Mouse (Mus musculus): ENCODE measurements at regions not wholly inside any gene's neighbourhood (a gene's known extent, or its start where the extent isn't known, plus 50 kb on each side); places are given as distances from the start of the nearest gene placed in this dataset.

GRCm38 (mm10) chr15:25489804-25490203 lies 76.2 kb upstream of the Basp1 start:
- Histone ChIP-seq H3K27ac (replicated peaks; ENCODE audit: low read depth, low read length) (no peak overlapping the region), H3K4me2 (ENCODE audit: low read depth, low read length) (no peak overlapping the region), H3K9ac (replicated peaks; ENCODE audit: low read length) (no peak overlapping the region), H3K9me3 (replicated peaks; ENCODE audit: control insufficient read depth, low read length) (no peaks in the 10 kb centered on the region), H3K27me3 (ENCODE audit: control insufficient read depth, insufficient read depth, low read length) (no peaks in the 10 kb centered on the region), H3K4me3 (ENCODE audit: low read depth, low read length) (no peak overlapping the region), H3K36me3 (replicated peaks; ENCODE audit: control insufficient read depth, insufficient read depth, low read depth, low read length) (no peaks in the 10 kb centered on the region), H3K4me1 (ENCODE audit: control insufficient read depth, insufficient read depth, low read length) (no peaks in the 10 kb centered on the region)
- DNase-seq (ENCODE audit: low spot score) (no peak), ATAC-seq (replicated peaks; ENCODE audit: insufficient number of reproducible peaks, low FRiP score, low TSS enrichment, low read depth) (no peak)
- WGBS = 88% methylated on average over 6 of the region's 6 CpGs

GRCm38 (mm10) chr15:25492161-25492746 lies 78.7 kb upstream of the Basp1 start:
- ATAC-seq (replicated peaks; ENCODE audit: insufficient number of reproducible peaks, low FRiP score, low TSS enrichment, low read depth) (no peak), DNase-seq (ENCODE audit: low spot score) (no peak)
- Histone ChIP-seq H3K27ac (replicated peaks; ENCODE audit: low read depth, low read length) (no peak overlapping the region), H3K4me3 (ENCODE audit: low read depth, low read length) (no peak overlapping the region), H3K9ac (replicated peaks; ENCODE audit: low read length) (no peak overlapping the region), H3K36me3 (replicated peaks; ENCODE audit: control insufficient read depth, insufficient read depth, low read depth, low read length) (no peaks in the 10 kb centered on the region), H3K27me3 (ENCODE audit: control insufficient read depth, insufficient read depth, low read length) (no peaks in the 10 kb centered on the region), H3K4me2 (ENCODE audit: low read depth, low read length) (no peak overlapping the region), H3K9me3 (replicated peaks; ENCODE audit: control insufficient read depth, low read length) (no peaks in the 10 kb centered on the region), H3K4me1 (ENCODE audit: control insufficient read depth, insufficient read depth, low read length) (no peaks in the 10 kb centered on the region)
- 60% methylated on average over 5 of the region's 5 CpGs for WGBS

GRCm38 (mm10) chr15:25494687-25495299 lies 81.2 kb upstream of the Basp1 start:
- no peaks in the 10 kb centered on the region for H3K4me1 ChIP-seq (ENCODE audit: control insufficient read depth, insufficient read depth, low read length)
- 48% methylated on average over 8 of the region's 8 CpGs for WGBS
- no peak for DNase-seq (ENCODE audit: low spot score)

GRCm38 (mm10) chr15:25495926-25496644 lies 82.5 kb upstream of the Basp1 start:
- DNase-seq (ENCODE audit: low spot score) (no peak), ATAC-seq (replicated peaks; ENCODE audit: insufficient number of reproducible peaks, low FRiP score, low TSS enrichment, low read depth) (no peak)
- 56% methylated on average over 7 of the region's 7 CpGs for WGBS
- no peak overlapping the region for H3K4me2 ChIP-seq (ENCODE audit: low read depth, low read length)
- no peak overlapping the region for H3K27ac ChIP-seq (replicated peaks; ENCODE audit: low read depth, low read length)
- no peaks in the 10 kb centered on the region for H3K9me3 ChIP-seq (replicated peaks; ENCODE audit: control insufficient read depth, low read length)
- H3K9ac ChIP-seq (replicated peaks; ENCODE audit: low read length) = no peak overlapping the region
- no peaks in the 10 kb centered on the region for H3K4me1 ChIP-seq (ENCODE audit: control insufficient read depth, insufficient read depth, low read length)
- no peaks in the 10 kb centered on the region for H3K27me3 ChIP-seq (ENCODE audit: control insufficient read depth, insufficient read depth, low read length)
- H3K4me3 ChIP-seq (ENCODE audit: low read depth, low read length) = no peak overlapping the region
- no peaks in the 10 kb centered on the region for H3K36me3 ChIP-seq (replicated peaks; ENCODE audit: control insufficient read depth, insufficient read depth, low read depth, low read length)

More at GRCm38 (mm10) chr15:25494687-25495299, 81.2 kb upstream of the Basp1 start:
- no peak overlapping the region for H3K9ac ChIP-seq (replicated peaks; ENCODE audit: low read length)
- H3K27ac ChIP-seq (replicated peaks; ENCODE audit: low read depth, low read length) = no peak overlapping the region
- no peak overlapping the region for H3K4me2 ChIP-seq (ENCODE audit: low read depth, low read length)
- H3K36me3 ChIP-seq (replicated peaks; ENCODE audit: control insufficient read depth, insufficient read depth, low read depth, low read length) = no peaks in the 10 kb centered on the region
- ATAC-seq (replicated peaks; ENCODE audit: insufficient number of reproducible peaks, low FRiP score, low TSS enrichment, low read depth) = no peak
- H3K9me3 ChIP-seq (replicated peaks; ENCODE audit: control insufficient read depth, low read length) = no peaks in the 10 kb centered on the region
- no peak overlapping the region for H3K4me3 ChIP-seq (ENCODE audit: low read depth, low read length)
- no peaks in the 10 kb centered on the region for H3K27me3 ChIP-seq (ENCODE audit: control insufficient read depth, insufficient read depth, low read length)

- Histone ChIP-seq H3K4me1 (ENCODE audit: control insufficient read depth, insufficient read depth, low read length) (no peaks in the 10 kb centered on the region), H3K27ac (replicated peaks; ENCODE audit: low read depth, low read length) (no peak overlapping the region), H3K9ac (replicated peaks; ENCODE audit: low read length) (no peak overlapping the region), H3K4me3 (ENCODE audit: low read depth, low read length) (no peak overlapping the region), H3K4me2 (ENCODE audit: low read depth, low read length) (no peak overlapping the region), H3K36me3 (replicated peaks; ENCODE audit: control insufficient read depth, insufficient read depth, low read depth, low read length) (no peaks in the 10 kb centered on the region), H3K27me3 (ENCODE audit: control insufficient read depth, insufficient read depth, low read length) (no peaks in the 10 kb centered on the region), H3K9me3 (replicated peaks; ENCODE audit: control insufficient read depth, low read length) (no peaks in the 10 kb centered on the region)
- WGBS = 47% methylated on average over 1 of the region's 1 CpGs
- DNase-seq (ENCODE audit: low spot score) = no peak
- ATAC-seq (replicated peaks; ENCODE audit: insufficient number of reproducible peaks, low FRiP score, low TSS enrichment, low read depth) = no peak
Observed at GRCm38 (mm10) chr15:25497743-25498142, 84.2 kb upstream of the Basp1 start.

GRCm38 (mm10) chr15:25498422-25498821 lies 84.9 kb upstream of the Basp1 start:
- Histone ChIP-seq H3K4me1 (ENCODE audit: control insufficient read depth, insufficient read depth, low read length) (no peaks in the 10 kb centered on the region), H3K9ac (replicated peaks; ENCODE audit: low read length) (no peak overlapping the region), H3K4me3 (ENCODE audit: low read depth, low read length) (no peak overlapping the region), H3K27ac (replicated peaks; ENCODE audit: low read depth, low read length) (no peak overlapping the region), H3K9me3 (replicated peaks; ENCODE audit: control insufficient read depth, low read length) (no peaks in the 10 kb centered on the region), H3K36me3 (replicated peaks; ENCODE audit: control insufficient read depth, insufficient read depth, low read depth, low read length) (no peaks in the 10 kb centered on the region), H3K27me3 (ENCODE audit: control insufficient read depth, insufficient read depth, low read length) (no peaks in the 10 kb centered on the region), H3K4me2 (ENCODE audit: low read depth, low read length) (no peak overlapping the region)
- ATAC-seq (replicated peaks; ENCODE audit: insufficient number of reproducible peaks, low FRiP score, low TSS enrichment, low read depth) (no peak), DNase-seq (ENCODE audit: low spot score) (no peak)
- 19% methylated on average over 2 of the region's 2 CpGs for WGBS

GRCm38 (mm10) chr15:25502513-25502912 lies 88.9 kb upstream of the Basp1 start:
- Histone ChIP-seq H3K36me3 (replicated peaks; ENCODE audit: control insufficient read depth, insufficient read depth, low read depth, low read length) (no peaks in the 10 kb centered on the region), H3K27ac (replicated peaks; ENCODE audit: low read depth, low read length) (no peak overlapping the region), H3K4me2 (ENCODE audit: low read depth, low read length) (no peak overlapping the region), H3K4me3 (ENCODE audit: low read depth, low read length) (no peak overlapping the region), H3K9ac (replicated peaks; ENCODE audit: low read length) (no peak overlapping the region), H3K27me3 (ENCODE audit: control insufficient read depth, insufficient read depth, low read length) (no peaks in the 10 kb centered on the region), H3K4me1 (ENCODE audit: control insufficient read depth, insufficient read depth, low read length) (no peaks in the 10 kb centered on the region), H3K9me3 (replicated peaks; ENCODE audit: control insufficient read depth, low read length) (no peaks in the 10 kb centered on the region)
- no peak for DNase-seq (ENCODE audit: low spot score)
- no peak for ATAC-seq (replicated peaks; ENCODE audit: insufficient number of reproducible peaks, low FRiP score, low TSS enrichment, low read depth)
- 89% methylated on average over 5 of the region's 5 CpGs for WGBS

GRCm38 (mm10) chr15:25503104-25503503 lies 89.5 kb upstream of the Basp1 start:
- no peak overlapping the region for H3K9ac ChIP-seq (replicated peaks; ENCODE audit: low read length)
- H3K4me3 ChIP-seq (ENCODE audit: low read depth, low read length) = no peak overlapping the region
- no peak for DNase-seq (ENCODE audit: low spot score)
- H3K4me2 ChIP-seq (ENCODE audit: low read depth, low read length) = no peak overlapping the region
- no peaks in the 10 kb centered on the region for H3K36me3 ChIP-seq (replicated peaks; ENCODE audit: control insufficient read depth, insufficient read depth, low read depth, low read length)
- no peaks in the 10 kb centered on the region for H3K9me3 ChIP-seq (replicated peaks; ENCODE audit: control insufficient read depth, low read length)
- H3K27me3 ChIP-seq (ENCODE audit: control insufficient read depth, insufficient read depth, low read length) = no peaks in the 10 kb centered on the region
- ATAC-seq (replicated peaks; ENCODE audit: insufficient number of reproducible peaks, low FRiP score, low TSS enrichment, low read depth) = no peak
- H3K4me1 ChIP-seq (ENCODE audit: control insufficient read depth, insufficient read depth, low read length) = no peaks in the 10 kb centered on the region
- WGBS = 64% methylated on average over 6 of the region's 6 CpGs
- H3K27ac ChIP-seq (replicated peaks; ENCODE audit: low read depth, low read length) = no peak overlapping the region

Data from embryonic facial prominence, embryonic 11.5 days (tissue).